Mouse (Mus musculus): ENCODE data around the gene Lims1. TPM values are rescaled to one million over a fixed set of nuclear protein-coding genes. Genes with fewer than 3 reads are reported as not detected.

Lims1 gene
- polyA plus RNA-seq, 1 experiment from 2014 or later, result 111 TPM

DNA sequence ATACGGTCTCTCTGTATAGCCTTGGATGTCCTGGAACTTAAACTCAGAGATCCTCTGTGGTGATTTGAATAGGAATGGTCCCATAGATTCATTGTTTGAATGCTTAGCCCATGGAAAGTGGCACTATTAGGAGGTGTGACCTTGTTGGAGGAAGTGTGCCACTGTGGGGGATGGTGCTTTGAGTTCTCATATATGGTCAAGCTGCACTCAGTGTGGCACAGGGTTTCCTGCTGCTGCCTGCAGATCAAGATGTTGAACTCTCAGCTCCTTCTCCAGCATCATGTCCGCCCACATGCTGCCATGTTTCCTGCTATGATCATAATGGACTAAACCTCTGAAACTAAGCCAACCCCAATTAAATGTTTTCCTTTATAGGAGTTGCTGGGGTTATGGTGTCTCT is 104.7 kb downstream of the Lims1 start:
- WGBS, result 96% methylated on average over 2 of the region's 2 CpGs
- no peak for DNase-seq (ENCODE audit: low spot score)
- Histone ChIP-seq H3K27me3 (ENCODE audit: control insufficient read depth, insufficient read depth, low read length) (no peaks in the 10 kb centered on the region), H3K27ac (replicated peaks) (no peak overlapping the region), H3K36me3 (ENCODE audit: control insufficient read depth, insufficient read depth, low read length) (peaks cover 15% of the 10 kb centered on the region), H3K9me3 (ENCODE audit: control insufficient read depth, low read length) (no peaks in the 10 kb centered on the region), H3K4me3 (ENCODE audit: low read depth, low read length) (no peak overlapping the region), H3K9ac (ENCODE audit: low read length) (no peak overlapping the region), H3K4me1 (replicated peaks; ENCODE audit: control insufficient read depth, insufficient read depth) (no peaks in the 10 kb centered on the region), H3K4me2 (replicated peaks; ENCODE audit: low read depth) (no peak overlapping the region)
- ATAC-seq (ENCODE audit: low FRiP score, low TSS enrichment), result no peak
- no peak for TF ChIP-seq CTCF (IDR thresholded peaks at IDR 0.05; ENCODE audit: low read depth)
- TF ChIP-seq EP300 (optimal IDR thresholded peaks at IDR 0.05), result no peak

- ATAC-seq (ENCODE audit: low FRiP score, low TSS enrichment), result no peak; the same call in 1 of the 2 replicates
- 14% methylated on average over 9 of the region's 9 CpGs for WGBS
Observed at GRCm38 (mm10) chr10:58445850-58446249, 122.6 kb downstream of the Lims1 start.

GRCm38 (mm10) chr10:58446384-58447279 is 123.4 kb downstream of the Lims1 start, which contains the start of gene Ranbp2:
Gene Ranbp2 (plus strand): TSS chr10:58446920.
- under 1% methylated on average over 85 of the region's 91 CpGs for WGBS
- no peaks in the 10 kb centered on the region for H3K36me3 ChIP-seq (ENCODE audit: control insufficient read depth, insufficient read depth, low read length)
- H3K9ac ChIP-seq (ENCODE audit: low read length), result peak within 1 kb of the TSS; percentile 98
- peak; percentile 99 for ATAC-seq (ENCODE audit: low FRiP score, low TSS enrichment)
- no peaks in the 10 kb centered on the region for H3K4me1 ChIP-seq (replicated peaks; ENCODE audit: control insufficient read depth, insufficient read depth)
- TF ChIP-seq CTCF (IDR thresholded peaks at IDR 0.05; ENCODE audit: low read depth) (0 out of 2 replicates have a peak, but pooled peaks have one; percentile 25), EP300 (optimal IDR thresholded peaks at IDR 0.05) (peak; percentile 13)
- peak within 1 kb of the TSS; percentile 96 for H3K4me3 ChIP-seq (ENCODE audit: low read depth, low read length)
- peak within 1 kb of the TSS; percentile 61 for H3K4me2 ChIP-seq (replicated peaks; ENCODE audit: low read depth)
- DNase-seq (ENCODE audit: low spot score), result peak; percentile 99
- H3K9me3 ChIP-seq (ENCODE audit: control insufficient read depth, low read length), result no peaks in the 10 kb centered on the region
- H3K27ac ChIP-seq (replicated peaks), result peak within 1 kb of the TSS; percentile 98
- H3K27me3 ChIP-seq (ENCODE audit: control insufficient read depth, insufficient read depth, low read length), result no peaks in the 10 kb centered on the region

More at GRCm38 (mm10) chr10:58445850-58446249, 122.6 kb downstream of the Lims1 start:
- no peaks in the 10 kb centered on the region for H3K9me3 ChIP-seq (ENCODE audit: control insufficient read depth, low read length)
- peak overlapping the region; percentile 65 for H3K9ac ChIP-seq (ENCODE audit: low read length)
- no peak for TF ChIP-seq EP300 (optimal IDR thresholded peaks at IDR 0.05)
- TF ChIP-seq CTCF (IDR thresholded peaks at IDR 0.05; ENCODE audit: low read depth), result no peak
- peak overlapping the region; percentile 98 for H3K27ac ChIP-seq (replicated peaks)
- H3K4me3 ChIP-seq (ENCODE audit: low read depth, low read length), result peak overlapping the region; percentile 96
- no peaks in the 10 kb centered on the region for H3K27me3 ChIP-seq (ENCODE audit: control insufficient read depth, insufficient read depth, low read length)
- no peak for DNase-seq (ENCODE audit: low spot score)
- H3K36me3 ChIP-seq (ENCODE audit: control insufficient read depth, insufficient read depth, low read length), result no peaks in the 10 kb centered on the region
- H3K4me1 ChIP-seq (replicated peaks; ENCODE audit: control insufficient read depth, insufficient read depth), result no peaks in the 10 kb centered on the region
- H3K4me2 ChIP-seq (replicated peaks; ENCODE audit: low read depth), result peak overlapping the region; percentile 58

DNA sequence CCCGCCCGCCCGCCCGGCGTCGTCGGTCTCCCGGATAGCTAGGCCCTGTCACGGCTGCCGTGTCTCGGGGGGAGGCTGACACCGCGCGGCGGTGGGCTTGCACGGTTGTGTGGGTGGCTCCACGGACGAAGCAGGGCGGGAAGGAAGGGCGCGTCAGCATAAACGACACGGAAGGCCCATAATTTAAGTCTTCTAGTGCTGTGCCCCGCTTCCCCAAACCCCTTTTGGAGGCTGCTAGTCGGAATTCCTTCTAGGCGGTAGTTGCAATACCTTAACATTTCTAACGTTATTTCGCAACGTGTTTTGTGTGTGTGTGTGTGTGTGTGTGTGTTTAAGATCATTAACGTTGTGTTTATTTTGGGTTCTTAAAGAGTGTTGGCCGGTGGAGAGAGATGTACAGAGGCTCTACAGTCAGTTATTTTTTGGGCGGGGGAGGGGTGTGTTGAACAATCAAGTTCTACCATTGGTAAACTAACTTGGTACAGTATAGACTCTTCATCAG is 124.1 kb downstream of the Lims1 start:
- TF ChIP-seq CTCF (IDR thresholded peaks at IDR 0.05; ENCODE audit: low read depth) (no peak), EP300 (optimal IDR thresholded peaks at IDR 0.05) (no peak)
- Histone ChIP-seq H3K27me3 (ENCODE audit: control insufficient read depth, insufficient read depth, low read length) (no peaks in the 10 kb centered on the region), H3K36me3 (ENCODE audit: control insufficient read depth, insufficient read depth, low read length) (no peaks in the 10 kb centered on the region), H3K9me3 (ENCODE audit: control insufficient read depth, low read length) (no peaks in the 10 kb centered on the region), H3K4me1 (replicated peaks; ENCODE audit: control insufficient read depth, insufficient read depth) (no peaks in the 10 kb centered on the region), H3K27ac (replicated peaks) (peak overlapping the region; percentile 98), H3K9ac (ENCODE audit: low read length) (peak overlapping the region; percentile 98), H3K4me3 (ENCODE audit: low read depth, low read length) (peak overlapping the region; percentile 96), H3K4me2 (replicated peaks; ENCODE audit: low read depth) (peak overlapping the region; percentile 61)
- no peak for DNase-seq (ENCODE audit: low spot score)
- no peak for ATAC-seq (ENCODE audit: low FRiP score, low TSS enrichment)
- under 1% methylated on average over 31 of the region's 32 CpGs for WGBS

GRCm38 (mm10) chr10:58451575-58451974 is 128.3 kb downstream of the Lims1 start:
- ATAC-seq (ENCODE audit: low FRiP score, low TSS enrichment), result no peak
- no peak overlapping the region for H3K4me3 ChIP-seq (ENCODE audit: low read depth, low read length)
- DNase-seq (ENCODE audit: low spot score), result no peak

DNA sequence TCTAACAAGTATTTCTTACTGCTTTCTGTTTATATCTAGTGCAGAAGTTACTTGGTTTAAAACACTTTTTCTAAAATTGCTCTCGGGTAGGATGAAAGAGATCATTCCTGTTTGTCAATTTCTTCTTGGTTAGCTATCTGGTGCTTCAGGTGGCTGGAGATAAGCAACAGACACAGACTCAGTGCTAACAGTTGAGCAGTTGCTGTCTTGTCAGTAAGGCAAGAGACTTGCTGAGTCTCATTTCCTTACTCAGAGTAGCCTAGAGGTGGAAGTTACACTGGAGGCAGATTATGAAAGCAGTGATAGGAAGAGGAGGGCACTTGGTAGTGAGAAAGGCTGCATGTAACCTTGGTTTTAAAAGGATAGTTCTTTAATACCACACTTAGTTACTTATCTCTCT is 128.9 kb downstream of the Lims1 start:
- ATAC-seq (ENCODE audit: low FRiP score, low TSS enrichment), result no peak

More at GRCm38 (mm10) chr10:58451575-58451974, 128.3 kb downstream of the Lims1 start:
- Histone ChIP-seq H3K27ac (replicated peaks) (no peak overlapping the region), H3K4me1 (replicated peaks; ENCODE audit: control insufficient read depth, insufficient read depth) (no peaks in the 10 kb centered on the region), H3K9me3 (ENCODE audit: control insufficient read depth, low read length) (no peaks in the 10 kb centered on the region), H3K36me3 (ENCODE audit: control insufficient read depth, insufficient read depth, low read length) (peaks cover 9% of the 10 kb centered on the region), H3K9ac (ENCODE audit: low read length) (no peak overlapping the region), H3K27me3 (ENCODE audit: control insufficient read depth, insufficient read depth, low read length) (no peaks in the 10 kb centered on the region), H3K4me2 (replicated peaks; ENCODE audit: low read depth) (no peak overlapping the region)
- no peak for TF ChIP-seq CTCF (IDR thresholded peaks at IDR 0.05; ENCODE audit: low read depth)
- no peak for TF ChIP-seq EP300 (optimal IDR thresholded peaks at IDR 0.05)

More for the DNA sequence above, 128.9 kb downstream of the Lims1 start:
- Histone ChIP-seq H3K27me3 (ENCODE audit: control insufficient read depth, insufficient read depth, low read length) (no peaks in the 10 kb centered on the region), H3K9ac (ENCODE audit: low read length) (no peak overlapping the region), H3K4me3 (ENCODE audit: low read depth, low read length) (no peak overlapping the region), H3K9me3 (ENCODE audit: control insufficient read depth, low read length) (no peaks in the 10 kb centered on the region), H3K36me3 (ENCODE audit: control insufficient read depth, insufficient read depth, low read length) (peaks cover 9% of the 10 kb centered on the region), H3K4me2 (replicated peaks; ENCODE audit: low read depth) (no peak overlapping the region), H3K4me1 (replicated peaks; ENCODE audit: control insufficient read depth, insufficient read depth) (no peaks in the 10 kb centered on the region), H3K27ac (replicated peaks) (no peak overlapping the region)
- no peak for TF ChIP-seq EP300 (optimal IDR thresholded peaks at IDR 0.05)
- no peak for DNase-seq (ENCODE audit: low spot score)
- 81% methylated on average over 1 of the region's 1 CpGs for WGBS

All from stomach, postnatal 0 days (tissue).